Mouse (Mus musculus) left cerebral cortex, adult 9 months (tissue): Measurements from ENCODE around the gene Defb22.

Source experiments
- DNase-seq, 2 experiments: peaks; one replicate each; pipeline ENCODE4 v3.0.0; 2022; ENCODE audit warnings: low spot score in 2 of 2

Gene Defb22

DNA sequence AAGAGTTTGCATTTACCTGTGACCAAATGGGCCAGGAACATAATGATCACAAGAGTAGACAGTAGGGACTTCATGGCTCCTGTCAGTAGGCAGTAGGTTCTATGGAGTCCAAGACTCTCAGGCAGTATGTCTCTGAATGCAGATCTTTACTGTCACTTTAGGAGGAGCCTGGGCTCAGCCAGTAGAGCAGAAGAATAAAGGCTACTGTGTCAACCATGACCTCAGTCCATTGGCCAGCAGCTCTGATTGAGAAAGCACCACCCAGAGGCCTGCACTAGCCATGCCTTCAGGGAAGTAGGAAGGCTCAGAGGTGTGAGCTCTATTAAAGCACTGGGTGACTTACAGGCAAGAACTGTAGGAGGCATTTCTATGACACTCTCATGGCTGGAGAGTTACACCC, at the start of gene Defb22:
TSS of gene Defb22 (minus strand) at position 101 of the 400 bp plus-strand sequence.
- no peak for DNase-seq

DNA sequence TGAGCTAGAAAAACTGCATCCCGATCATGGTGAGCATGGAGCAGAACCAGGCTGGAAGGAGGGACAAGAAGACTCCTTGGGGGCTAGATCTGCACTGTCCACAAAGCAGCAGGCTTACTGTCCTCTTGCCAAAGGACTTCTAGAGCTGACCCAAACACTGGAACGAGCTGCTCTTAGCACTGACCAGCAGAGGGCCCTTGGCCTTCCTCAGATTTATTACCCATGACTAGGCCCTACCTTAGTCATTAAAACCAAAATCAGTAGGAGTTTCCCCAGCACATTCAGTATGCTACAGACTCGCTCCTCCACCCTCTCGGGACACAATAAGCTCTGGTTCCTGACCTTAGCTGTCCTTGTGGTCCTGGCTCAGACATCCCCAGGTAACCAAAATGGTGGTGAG, 28.0 kb upstream of the Defb22 start, which contains the start of gene Defb28:
TSS of gene Defb28 (plus strand) at position 275 of the 400 bp plus-strand sequence.
- DNase-seq: no peak

DNA sequence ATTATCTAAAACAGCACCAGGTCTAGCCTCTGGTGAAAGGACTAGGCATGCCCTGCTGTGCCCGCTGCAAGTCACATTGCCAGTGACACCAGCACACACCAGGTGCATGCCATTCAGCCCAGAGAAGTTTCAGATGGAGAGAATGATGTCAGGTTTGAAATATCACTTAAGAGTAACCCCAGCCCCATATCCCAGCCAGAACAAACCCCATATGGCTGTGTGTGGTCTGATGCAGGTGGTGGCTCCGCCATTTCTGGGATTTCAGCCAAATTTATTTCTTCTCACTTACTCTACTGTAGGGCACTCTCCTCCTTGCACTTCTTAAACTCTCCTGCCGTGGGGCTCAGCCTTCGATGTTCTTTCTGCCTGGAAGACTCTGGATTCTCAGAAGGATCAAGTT, 26.1 kb upstream of the Defb22 start:
- DNase-seq: no peak

DNA sequence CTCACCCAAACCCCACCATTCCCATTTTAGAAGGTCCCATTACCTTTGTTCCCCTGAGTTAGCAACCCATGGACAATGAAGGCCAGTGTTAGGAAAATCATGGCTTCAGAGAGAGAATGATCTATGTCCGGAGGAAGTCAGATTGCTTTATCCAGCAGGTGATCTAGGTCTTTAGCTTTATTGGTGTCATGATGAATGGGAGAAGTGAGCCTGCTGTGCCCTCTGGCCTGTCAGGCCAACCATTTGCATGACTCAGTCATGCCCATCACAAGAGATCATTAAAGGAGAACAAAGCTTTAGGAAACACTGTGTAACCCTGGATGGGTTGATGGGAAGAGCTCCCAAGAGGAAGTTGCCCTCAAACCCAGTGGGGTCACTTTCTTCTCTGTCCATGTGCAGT, 21.7 kb upstream of the Defb22 start, which contains the start of gene Defb26:
TSS of gene Defb26 (minus strand) at position 101 of the 400 bp plus-strand sequence.
- no peak for DNase-seq

DNA sequence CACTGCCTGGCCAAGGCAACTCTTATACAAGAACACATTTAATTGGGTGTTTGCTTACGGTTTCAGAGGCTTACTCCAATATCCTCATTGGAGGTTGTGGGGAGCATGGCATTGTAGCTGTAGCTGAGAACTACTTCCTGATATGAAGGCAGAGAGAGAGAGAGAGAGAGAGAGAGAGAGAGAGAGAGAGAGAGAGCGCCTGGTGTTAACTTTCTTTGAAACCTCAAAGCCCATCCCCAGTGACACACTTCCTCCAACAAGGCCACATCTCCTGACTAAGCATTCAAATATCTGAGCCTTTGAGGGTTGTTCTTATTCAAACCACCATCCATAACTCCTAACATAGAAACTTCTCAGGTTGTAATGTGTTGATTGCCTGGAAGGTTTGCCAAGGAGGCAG, 14.0 kb upstream of the Defb22 start:
- DNase-seq: no peak

DNA sequence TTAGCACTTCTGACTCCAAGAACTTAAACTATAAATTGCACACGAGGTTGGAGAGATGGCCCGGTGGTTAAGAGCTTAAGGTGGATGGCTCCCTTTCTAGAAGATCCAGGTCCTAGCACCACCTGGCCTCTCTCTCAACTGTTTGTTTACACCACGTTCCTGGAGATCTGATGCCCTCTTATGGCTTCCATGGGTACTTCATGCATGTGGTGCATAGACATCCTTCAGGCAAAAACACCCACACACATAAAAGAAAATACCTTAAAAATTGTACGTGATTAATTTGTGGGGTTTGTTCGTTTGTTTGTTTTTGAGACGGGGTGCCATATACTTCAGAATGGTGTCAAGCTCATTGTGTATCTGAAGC, 10.9 kb upstream of the Defb22 start:
- no peak for DNase-seq

DNA sequence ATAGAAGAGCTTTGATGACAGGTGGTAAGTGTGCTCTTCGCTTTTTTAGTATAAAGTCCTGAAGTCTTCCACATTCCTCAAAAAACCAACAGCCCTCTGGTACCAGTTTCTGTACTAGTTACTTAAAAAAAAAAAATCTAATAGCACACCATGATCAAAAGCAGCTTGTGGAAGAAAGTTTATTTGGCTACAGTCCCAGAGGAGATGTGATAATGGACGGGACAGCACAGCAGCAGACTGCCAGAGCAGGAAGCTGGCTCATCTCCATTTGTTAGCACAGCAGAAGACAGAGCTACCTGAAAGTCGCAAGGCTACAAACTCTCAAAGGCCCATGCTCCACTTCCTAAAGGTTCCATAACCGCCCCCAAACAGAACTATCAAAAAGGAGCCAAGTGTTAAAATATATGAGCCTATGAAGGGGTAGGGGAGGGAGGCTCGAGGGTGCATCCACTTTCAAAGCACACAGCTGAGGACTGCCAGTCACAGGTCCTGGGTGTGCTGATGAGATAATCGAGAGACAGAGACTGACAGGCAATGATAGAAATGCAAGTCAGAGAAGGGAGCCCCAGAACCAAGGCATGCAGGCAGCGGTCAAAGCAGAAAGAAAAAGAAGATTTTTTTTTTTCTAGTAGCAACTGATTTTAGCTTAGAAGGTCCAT, 10.4 kb upstream of the Defb22 start:
- no peak for DNase-seq

DNA sequence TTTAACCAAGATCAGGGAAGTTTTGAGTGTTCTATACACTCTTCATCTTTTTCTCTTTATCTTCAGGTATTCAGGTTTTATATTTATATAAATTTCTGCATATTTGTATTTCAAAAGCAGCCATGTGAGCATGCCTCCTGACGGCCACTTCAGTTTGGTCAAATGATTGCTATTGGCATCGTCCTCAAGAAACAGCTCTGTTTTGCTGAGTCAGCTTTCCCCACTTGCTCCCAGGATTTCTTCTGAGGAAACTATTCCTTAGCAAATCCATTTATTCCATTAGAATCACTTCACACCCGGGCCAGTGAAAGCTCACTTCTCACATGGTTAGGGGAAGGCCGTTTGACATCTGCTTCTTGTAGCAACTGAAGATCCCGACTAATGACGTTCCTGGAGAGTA, 8.1 kb upstream of the Defb22 start:
- no peak for DNase-seq

DNA sequence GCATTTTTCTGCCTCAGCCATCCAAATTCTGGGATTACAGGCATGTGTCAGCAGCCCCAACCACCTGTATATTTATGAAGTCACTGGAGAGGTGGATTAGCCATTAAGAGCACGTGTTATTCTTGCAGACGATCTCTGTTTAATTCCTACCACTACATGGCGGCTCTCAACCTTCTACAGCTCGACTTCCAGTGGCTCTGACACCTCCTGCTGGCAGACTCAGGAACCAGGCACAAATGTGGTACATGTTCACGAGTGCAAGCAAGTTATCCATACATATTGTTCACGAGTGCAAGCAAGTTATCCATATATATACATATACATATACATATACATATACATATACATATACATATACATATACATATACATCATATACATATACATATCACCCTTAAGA, 3.2 kb upstream of the Defb22 start:
- no peak for DNase-seq

DNA sequence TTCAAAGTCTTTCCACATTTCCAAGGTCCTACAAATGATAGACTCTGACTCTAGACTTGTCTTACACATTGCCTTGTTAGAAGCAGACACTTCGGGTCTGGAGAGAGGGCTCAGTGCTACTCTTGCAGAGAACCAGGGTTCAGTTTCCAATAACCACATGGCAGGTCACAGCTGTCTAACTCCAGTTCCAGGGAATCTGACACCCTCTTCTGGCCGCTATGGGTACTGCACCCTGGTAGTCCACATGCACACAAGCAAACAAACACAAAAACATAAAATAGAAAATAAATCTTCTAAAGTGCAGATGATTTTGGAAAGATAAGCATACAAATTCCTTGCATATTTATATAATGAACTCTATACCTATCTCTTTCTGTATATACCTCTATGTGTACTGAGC, 2.9 kb downstream of the Defb22 start:
- DNase-seq: no peak

DNA sequence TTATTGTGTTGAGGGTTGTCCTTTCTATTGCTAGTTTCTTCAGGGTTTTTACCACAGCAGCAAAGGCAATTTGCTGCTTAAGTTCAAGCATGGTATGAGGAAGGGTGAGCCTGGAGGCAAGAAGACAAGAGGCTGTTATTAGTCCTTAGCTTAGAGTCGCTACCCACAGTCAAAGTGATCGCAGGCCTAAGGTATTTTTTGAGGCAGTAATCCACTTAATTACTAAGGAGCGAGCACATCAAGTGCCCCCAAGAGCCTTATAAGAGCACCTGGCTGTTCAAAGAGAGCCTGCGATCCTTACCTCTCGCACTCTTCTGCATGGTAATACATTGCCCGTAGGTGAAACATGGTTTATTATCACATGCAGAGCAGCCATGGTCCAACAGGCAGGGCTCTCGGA, 8.2 kb downstream of the Defb22 start:
- DNase-seq: no peak

DNA sequence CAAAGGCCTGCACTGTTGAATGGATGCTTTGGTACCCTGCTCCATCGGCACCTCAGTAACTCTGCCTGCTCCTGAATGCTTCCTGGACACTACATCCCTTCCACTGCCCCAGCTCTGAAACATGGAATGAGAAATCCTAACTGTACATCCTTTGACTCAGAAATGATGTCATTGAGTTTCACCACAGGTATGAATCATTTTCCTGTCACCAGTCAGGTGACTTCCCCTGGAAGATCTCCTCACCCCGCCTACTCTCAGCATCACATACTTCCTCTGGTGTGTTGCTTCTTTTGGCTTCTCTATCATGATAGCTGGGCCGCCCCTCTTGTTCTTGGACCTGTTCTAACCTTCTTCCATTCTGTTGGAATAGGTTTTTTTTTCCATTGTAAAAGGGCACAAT, 9.1 kb downstream of the Defb22 start:
- DNase-seq: no peak

DNA sequence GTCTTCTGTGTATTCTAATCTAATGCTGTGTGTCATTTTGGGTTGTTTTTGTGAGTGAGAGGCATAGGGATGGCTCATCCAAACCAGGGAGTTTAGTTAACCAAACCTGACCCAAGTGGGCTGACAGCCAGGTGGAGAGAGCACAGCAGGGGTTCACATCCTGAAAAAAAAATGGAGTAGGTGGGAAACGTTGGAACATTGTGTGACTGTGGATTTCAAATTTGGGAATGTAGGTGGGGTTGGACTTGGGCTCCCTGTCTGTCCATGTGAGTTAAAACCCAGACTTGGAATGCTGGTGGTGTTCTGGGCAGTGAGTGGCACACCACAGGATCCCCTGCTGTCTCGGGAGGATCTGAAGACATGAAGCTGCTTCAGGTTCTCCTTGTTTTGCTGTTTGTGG, 13.2 kb downstream of the Defb22 start, which contains the start of gene Defb20:
TSS of gene Defb20 (plus strand) at position 301 of the 400 bp plus-strand sequence.
- no peak for DNase-seq

DNA sequence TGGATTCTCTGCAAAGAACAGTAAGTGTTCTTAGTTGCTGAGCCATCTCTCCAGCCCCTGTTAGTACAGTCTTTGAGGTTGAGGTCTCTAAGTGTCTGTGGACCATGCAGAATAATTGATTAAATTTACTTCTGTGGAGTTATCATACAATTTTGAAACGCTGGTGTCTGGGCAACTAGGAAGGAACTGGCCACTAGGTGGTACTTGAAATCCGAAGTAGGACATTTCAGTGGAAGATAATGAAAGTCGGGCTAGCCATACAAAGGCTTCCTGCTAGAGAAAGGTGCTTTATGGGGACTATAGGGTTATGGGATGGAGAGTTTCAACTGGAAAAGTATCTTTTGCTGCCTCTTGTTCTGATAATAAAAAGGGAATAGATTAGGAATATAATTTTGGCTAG, 17.5 kb downstream of the Defb22 start:
- no peak for DNase-seq

DNA sequence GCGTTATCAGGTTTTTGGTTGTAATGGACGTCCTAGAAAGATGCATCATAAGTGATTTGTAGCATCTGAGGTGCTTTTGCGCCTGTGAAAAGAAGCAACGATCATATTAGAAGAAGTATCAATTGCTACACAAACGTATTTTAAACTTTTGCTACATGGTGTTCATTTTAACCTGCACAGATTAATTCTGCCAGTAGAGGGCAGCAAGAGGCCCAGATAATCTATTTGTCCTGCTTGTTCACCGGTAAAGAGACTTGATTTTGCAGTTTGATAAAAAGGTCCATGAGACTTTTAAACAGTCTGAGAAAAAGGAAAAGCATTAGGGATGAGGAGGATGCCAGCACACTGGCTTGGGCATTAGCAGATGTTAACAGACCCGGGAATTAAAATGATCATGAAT, 19.0 kb downstream of the Defb22 start:
- DNase-seq: peak in 1 of 2 experiments; percentile 70

DNA sequence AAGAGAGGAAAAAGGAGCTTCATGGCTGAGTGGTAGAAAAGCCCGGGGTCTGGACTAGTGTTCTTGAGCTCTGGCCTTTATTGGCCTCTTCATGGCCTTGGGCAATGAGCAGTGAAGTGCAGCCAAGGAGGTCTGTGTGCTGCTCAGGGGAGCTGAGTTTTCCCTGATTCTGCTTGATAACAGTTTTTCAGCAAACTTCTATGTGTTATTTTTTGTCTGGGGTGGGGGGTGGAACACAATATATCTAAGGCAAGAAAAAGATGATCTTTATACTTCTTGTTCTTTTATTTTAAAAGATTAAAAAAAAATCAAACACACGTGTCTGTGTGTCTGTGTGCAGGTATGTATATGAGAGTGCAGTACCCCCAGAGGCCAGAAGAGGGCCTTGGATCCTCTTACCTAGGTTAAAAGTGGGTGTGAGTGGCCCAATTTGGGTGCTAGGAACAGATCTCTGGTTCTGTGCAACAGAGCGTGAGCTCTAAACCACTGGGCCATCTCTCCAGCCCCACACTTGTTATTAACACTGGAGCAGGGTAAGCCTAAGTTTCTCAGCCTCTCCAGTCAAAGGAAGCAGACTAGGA, 25.3 kb downstream of the Defb22 start, which contains the start of gene Defb23:
TSS of gene Defb23 (minus strand) at position 51 of the 581 bp plus-strand sequence.
- no peak for DNase-seq

DNA sequence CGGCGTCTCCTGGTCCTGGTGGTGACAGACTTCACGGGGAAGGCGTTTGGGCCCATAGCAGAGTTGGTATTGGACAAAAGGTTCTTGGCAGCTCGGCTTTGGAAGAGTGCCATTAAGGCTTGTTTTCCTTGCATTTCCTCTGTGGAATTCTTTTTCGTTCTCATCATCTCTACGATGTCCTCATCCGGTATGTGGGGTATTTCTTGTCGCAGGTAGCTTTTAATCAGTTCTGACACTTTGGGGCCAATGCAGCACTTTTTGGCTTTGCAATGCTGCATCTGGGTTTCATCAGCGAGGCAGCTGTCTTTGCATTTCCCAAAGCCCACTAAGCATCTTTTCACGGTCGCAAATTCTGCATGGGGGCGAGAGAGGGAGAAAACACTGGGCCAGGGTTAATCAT, 30.7 kb downstream of the Defb22 start:
- no peak for DNase-seq

DNA sequence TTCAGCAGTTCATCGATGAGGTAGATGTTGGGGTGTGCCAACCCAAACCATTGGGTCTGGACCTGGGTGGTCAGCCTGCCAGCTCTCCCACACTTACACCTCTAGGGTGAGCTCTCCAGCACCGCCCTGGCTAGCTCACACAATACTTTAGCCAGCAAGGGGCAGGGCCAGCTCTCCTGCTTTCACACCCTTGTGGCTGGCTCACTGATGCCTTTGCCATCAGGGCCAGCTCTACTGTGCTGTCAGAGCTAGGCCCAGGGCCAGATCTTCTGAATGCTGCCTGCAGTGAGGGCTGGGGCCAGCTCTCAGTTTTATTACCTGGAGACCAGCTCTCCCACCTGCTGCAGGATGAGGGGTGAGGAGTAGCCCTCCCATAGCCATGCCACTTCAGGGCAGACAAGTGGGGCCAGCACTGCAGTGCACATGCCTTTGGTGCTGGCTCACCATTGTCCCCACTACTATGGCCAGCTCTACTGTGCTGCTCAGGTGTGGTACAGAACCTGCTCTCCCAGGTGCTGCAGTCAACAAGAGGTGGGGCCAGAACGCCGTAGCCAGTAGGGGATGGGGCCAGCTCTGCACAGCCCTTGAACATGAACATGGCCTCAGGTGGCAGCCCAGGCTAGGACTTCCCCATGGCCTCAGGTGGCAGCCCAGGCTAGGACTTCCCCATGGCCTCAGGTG, 37.7 kb downstream of the Defb22 start:
- no peak for DNase-seq

DNA sequence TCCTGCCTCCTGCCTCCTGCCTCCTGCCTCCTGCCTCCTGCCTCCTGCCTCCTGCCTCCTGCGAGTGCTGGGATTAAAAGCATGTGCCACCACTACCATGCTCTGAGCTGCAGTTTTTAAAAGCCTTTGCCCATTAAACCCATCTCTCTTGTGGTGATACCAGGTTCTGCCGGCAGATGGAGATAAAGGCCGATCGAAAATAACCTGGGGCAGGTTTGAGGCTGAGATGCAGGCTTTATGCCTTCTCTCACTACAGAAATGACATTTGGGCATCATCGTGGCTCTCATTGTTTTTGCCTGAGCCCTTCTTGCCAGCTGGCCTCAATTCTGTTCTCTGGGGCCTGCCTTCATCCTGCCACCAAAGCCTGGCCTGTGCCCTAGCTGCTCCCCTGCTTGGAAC, 39.7 kb downstream of the Defb22 start:
- DNase-seq: peak in 1 of 2 experiments; percentile 73

DNA sequence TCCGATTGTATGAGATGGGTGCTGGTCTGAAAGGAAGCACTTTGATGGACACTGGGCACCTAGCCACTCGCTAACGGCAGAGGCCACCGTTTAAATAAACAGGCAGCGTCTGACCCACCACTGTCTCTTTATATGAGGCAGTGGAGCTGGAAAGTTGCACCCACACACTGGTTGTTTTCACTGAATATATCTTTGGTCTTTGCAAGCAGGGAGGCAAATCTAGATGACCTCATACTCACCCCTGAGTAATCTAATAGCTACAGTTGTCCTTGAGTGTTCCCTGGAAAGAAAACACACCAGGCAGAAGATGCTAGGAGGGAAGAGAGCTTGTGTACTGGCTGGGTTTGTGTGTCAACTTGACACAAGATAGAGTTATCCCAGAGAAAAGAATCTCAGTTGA, 42.5 kb downstream of the Defb22 start:
- no peak for DNase-seq

DNA sequence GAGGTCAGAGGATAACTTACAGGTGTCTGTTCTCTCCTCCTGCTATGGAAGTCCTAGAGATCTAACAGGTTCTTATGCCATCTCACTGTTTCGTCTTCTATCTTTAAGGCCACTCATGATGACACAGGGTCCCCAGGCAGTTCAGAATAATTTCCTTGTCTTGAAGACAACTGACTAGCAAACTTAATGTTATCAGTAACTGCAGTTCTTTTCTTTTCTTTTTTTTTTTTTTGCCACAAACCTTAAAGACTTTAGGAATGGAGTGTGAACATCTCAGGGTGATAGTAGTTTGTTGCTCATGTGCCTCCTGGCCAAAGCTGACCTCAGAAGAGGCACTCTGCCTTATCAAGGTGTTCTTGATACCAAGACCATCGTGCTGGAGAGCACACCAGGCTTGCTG, 43.3 kb downstream of the Defb22 start:
- DNase-seq: no peak

DNA sequence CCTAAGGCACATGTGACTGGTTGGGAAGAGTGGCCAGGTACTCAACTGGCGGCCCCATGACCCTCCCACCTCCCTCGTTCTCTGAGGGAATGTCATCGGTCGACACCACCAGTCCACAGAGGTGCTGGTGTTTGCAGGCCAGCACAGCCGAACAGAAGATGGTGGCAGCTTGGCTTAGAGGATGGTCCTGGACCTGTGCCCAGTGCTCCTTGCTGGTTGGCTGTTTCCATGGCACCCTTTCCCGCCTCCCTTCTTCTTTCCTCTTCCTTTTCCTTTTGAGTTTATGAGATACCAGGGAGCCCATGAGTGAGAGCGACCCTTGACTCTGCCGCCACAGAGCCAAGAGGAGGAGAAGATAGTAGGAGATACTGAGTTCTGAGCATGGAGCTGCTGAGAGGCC, 46.7 kb downstream of the Defb22 start:
- no peak for DNase-seq

DNA sequence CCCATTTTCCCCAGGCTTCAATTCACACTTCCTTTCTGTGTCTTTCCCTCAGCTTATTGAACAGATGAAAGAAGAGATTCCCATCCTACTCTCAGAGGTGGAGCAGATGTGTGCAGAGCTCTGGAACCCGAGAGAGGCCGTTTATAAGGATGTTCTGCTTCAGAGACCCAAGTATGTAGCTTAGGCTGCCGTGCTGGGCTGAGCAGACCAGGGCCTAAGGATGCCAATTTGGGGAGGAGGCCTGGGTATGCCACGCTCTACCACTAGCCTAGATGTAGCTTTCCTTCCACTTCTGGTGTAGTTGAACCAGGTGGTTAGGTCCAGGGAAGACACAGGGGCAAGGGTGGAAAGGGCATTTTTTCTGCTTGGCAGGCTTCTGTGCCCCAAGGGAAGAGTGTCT, 47.6 kb downstream of the Defb22 start:
- no peak for DNase-seq
